8 mouse cellular contexts compared by ENCODE assay signal in genomic region chr4:132079555-132080275, GRCm38 (mm10). TPM values are rescaled to one million over a fixed set of nuclear protein-coding genes. Genes with fewer than 3 reads are reported as not detected.
DNase-seq lines count a peak whose midpoint lies in the region; ATAC-seq lines count a peak whose summit lies in the region.

No protein-coding gene starts in this region.

- no peak overlapping the region for H3K4me2 ChIP-seq in forebrain, embryonic 14.5 days (ENCODE audit: low read length)
- no peak overlapping the region for H3K4me2 ChIP-seq in forebrain, embryonic 16.5 days (ENCODE audit: low read length)
- peak overlapping the region; percentile 34; the same call in 1 of the 2 replicates for H3K4me2 ChIP-seq in hindbrain, embryonic 15.5 days
- H3K4me2 ChIP-seq in limb, embryonic 11.5 days (ENCODE audit: low read depth, severe bottlenecking): no peak overlapping the region
- no peak overlapping the region for H3K4me2 ChIP-seq in stomach, embryonic 16.5 days (ENCODE audit: low read depth, low read length)

- H3K27me3 ChIP-seq in forebrain, embryonic 14.5 days (replicated peaks; ENCODE audit: control insufficient read depth, insufficient read depth, low read length): peaks cover 32% of the 10 kb centered on the region
- peaks cover 25% of the 10 kb centered on the region for H3K27me3 ChIP-seq in forebrain, embryonic 16.5 days (replicated peaks; ENCODE audit: control insufficient read depth, insufficient read depth, low read length)
- H3K27me3 ChIP-seq in embryonic facial prominence, embryonic 10.5 days (replicated peaks; ENCODE audit: low read depth, poor library complexity, severe bottlenecking): peaks cover 38% of the 10 kb centered on the region
- 0 out of 2 replicates have a peak, but pooled peaks cover under 1% of the 10 kb centered on the region for H3K27me3 ChIP-seq in hindbrain, embryonic 15.5 days
- no peaks in the 10 kb centered on the region for H3K27me3 ChIP-seq in limb, embryonic 11.5 days (ENCODE audit: control insufficient read depth, insufficient read depth, low read length)
- no peaks in the 10 kb centered on the region for H3K27me3 ChIP-seq in stomach, embryonic 16.5 days (ENCODE audit: control insufficient read depth, insufficient read depth, low read length)

- H3K4me1 ChIP-seq in forebrain, embryonic 14.5 days (ENCODE audit: control insufficient read depth, insufficient read depth, low read length): no peaks in the 10 kb centered on the region
- H3K4me1 ChIP-seq in forebrain, embryonic 16.5 days (replicated peaks; ENCODE audit: control insufficient read depth, insufficient read depth, low read length): peaks cover 8% of the 10 kb centered on the region
- peaks cover 44% of the 10 kb centered on the region for H3K4me1 ChIP-seq in embryonic facial prominence, embryonic 10.5 days
- peaks cover 4% of the 10 kb centered on the region for H3K4me1 ChIP-seq in hindbrain, embryonic 15.5 days (replicated peaks)
- no peaks in the 10 kb centered on the region for H3K4me1 ChIP-seq in limb, embryonic 11.5 days (ENCODE audit: control insufficient read depth, insufficient read depth, low read length)
- peaks cover 20% of the 10 kb centered on the region; the same call in 1 of the 2 replicates for H3K4me1 ChIP-seq in stomach, embryonic 16.5 days (ENCODE audit: control insufficient read depth, insufficient read depth, low read length)

- no peaks in the 10 kb centered on the region for H3K36me3 ChIP-seq in forebrain, embryonic 14.5 days (ENCODE audit: control insufficient read depth, insufficient read depth, low read length)
- H3K36me3 ChIP-seq in forebrain, embryonic 16.5 days (ENCODE audit: control insufficient read depth, insufficient read depth): no peaks in the 10 kb centered on the region
- H3K36me3 ChIP-seq in embryonic facial prominence, embryonic 10.5 days (replicated peaks): no peaks in the 10 kb centered on the region
- no peaks in the 10 kb centered on the region for H3K36me3 ChIP-seq in hindbrain, embryonic 15.5 days
- 0 out of 2 replicates have a peak, but pooled peaks cover 2% of the 10 kb centered on the region for H3K36me3 ChIP-seq in limb, embryonic 11.5 days (ENCODE audit: control insufficient read depth, insufficient read depth, low read length)
- no peaks in the 10 kb centered on the region for H3K36me3 ChIP-seq in stomach, embryonic 16.5 days (ENCODE audit: control insufficient read depth, insufficient read depth, low read length)

- peak; percentile 77 for DNase-seq in forebrain, embryonic 14.5 days (ENCODE audit: low spot score)
- DNase-seq in adrenal gland, adult 18-20 months (ENCODE audit: low spot score in 2 of 2): peak; percentile 70 to 71
- DNase-seq in embryonic facial prominence, embryonic 10.5 days (ENCODE audit: low spot score): peak; percentile 75
- DNase-seq in limb, embryonic 11.5 days (ENCODE audit: low spot score): peak; percentile 87
- peak; percentile 79 for DNase-seq in neural tube, embryonic 10.5 days (ENCODE audit: extremely low spot score, low spot score)

- H3K9me3 ChIP-seq in forebrain, embryonic 14.5 days (replicated peaks; ENCODE audit: control insufficient read depth, low read length): no peaks in the 10 kb centered on the region
- no peaks in the 10 kb centered on the region for H3K9me3 ChIP-seq in forebrain, embryonic 16.5 days (ENCODE audit: control insufficient read depth, low read length)
- no peaks in the 10 kb centered on the region for H3K9me3 ChIP-seq in embryonic facial prominence, embryonic 10.5 days
- no peaks in the 10 kb centered on the region for H3K9me3 ChIP-seq in hindbrain, embryonic 15.5 days
- H3K9me3 ChIP-seq in limb, embryonic 11.5 days (ENCODE audit: control insufficient read depth, low read length): no peaks in the 10 kb centered on the region
- H3K9me3 ChIP-seq in stomach, embryonic 16.5 days (replicated peaks; ENCODE audit: control insufficient read depth, low read length): no peaks in the 10 kb centered on the region

- H3K4me3 ChIP-seq in forebrain, embryonic 14.5 days (ENCODE audit: low read depth, low read length): no peak overlapping the region
- H3K4me3 ChIP-seq in forebrain, embryonic 16.5 days (replicated peaks; ENCODE audit: low read length): no peak overlapping the region
- H3K4me3 ChIP-seq in embryonic facial prominence, embryonic 10.5 days: no peak overlapping the region; the same call in 1 of the 2 replicates
- H3K4me3 ChIP-seq in hindbrain, embryonic 15.5 days: no peak overlapping the region
- H3K4me3 ChIP-seq in limb, embryonic 11.5 days (ENCODE audit: low read depth, low read length): no peak overlapping the region
- H3K4me3 ChIP-seq in stomach, embryonic 16.5 days (replicated peaks; ENCODE audit: low read length): no peak overlapping the region

- H3K9ac ChIP-seq in forebrain, embryonic 14.5 days (ENCODE audit: low read length): no peak overlapping the region
- H3K9ac ChIP-seq in forebrain, embryonic 16.5 days (replicated peaks; ENCODE audit: low read depth, low read length): no peak overlapping the region
- no peak overlapping the region for H3K9ac ChIP-seq in hindbrain, embryonic 15.5 days
- no peak overlapping the region for H3K9ac ChIP-seq in limb, embryonic 11.5 days (ENCODE audit: low read length)
- H3K9ac ChIP-seq in stomach, embryonic 16.5 days (ENCODE audit: low read length): peak overlapping the region; percentile 38; the same call in 1 of the 2 replicates

- H3K27ac ChIP-seq in forebrain, embryonic 14.5 days (ENCODE audit: low read depth, low read length): no peak overlapping the region
- no peak overlapping the region for H3K27ac ChIP-seq in forebrain, embryonic 16.5 days (ENCODE audit: low read length)
- no peak overlapping the region for H3K27ac ChIP-seq in embryonic facial prominence, embryonic 10.5 days (replicated peaks)
- no peak overlapping the region for H3K27ac ChIP-seq in hindbrain, embryonic 15.5 days (replicated peaks)
- no peak overlapping the region for H3K27ac ChIP-seq in limb, embryonic 11.5 days (replicated peaks; ENCODE audit: low read depth, low read length)
- H3K27ac ChIP-seq in stomach, embryonic 16.5 days (ENCODE audit: low read length): no peak overlapping the region

- no peak for ATAC-seq in forebrain, embryonic 14.5 days
- no peak for ATAC-seq in forebrain, embryonic 16.5 days
- ATAC-seq in hindbrain, embryonic 15.5 days (ENCODE audit: low FRiP score, low read depth): no peak
- no peak for ATAC-seq in limb, embryonic 11.5 days (ENCODE audit: insufficient number of reproducible peaks, low FRiP score, low TSS enrichment, low read depth)
- no peak for ATAC-seq in stomach, embryonic 16.5 days (ENCODE audit: insufficient read depth, low FRiP score)

- 13% methylated on average over 19 of the region's 19 CpGs for WGBS in forebrain, embryonic 14.5 days
- WGBS in forebrain, embryonic 16.5 days: 12% methylated on average over 19 of the region's 19 CpGs
- 17% methylated on average over 19 of the region's 19 CpGs for WGBS in embryonic facial prominence, embryonic 10.5 days
- WGBS in hindbrain, embryonic 15.5 days: 16% methylated on average over 19 of the region's 19 CpGs
- WGBS in limb, embryonic 11.5 days: 17% methylated on average over 19 of the region's 19 CpGs
- 11% methylated on average over 19 of the region's 19 CpGs for WGBS in stomach, embryonic 16.5 days

RNA-seq across cellular contexts. Expression of gene Epb41, which starts 4.6 kb away (rescaled TPM):
- 69.9 and 74.6 TPM in 2 replicates for polyA plus RNA-seq in forebrain, embryonic 14.5 days (2014; fragmentation: Nextera tagmentation; extraction: Ambion mirVana)
- 74.1 and 91.8 TPM in 2 replicates for polyA plus RNA-seq in forebrain, embryonic 16.5 days (2015; fragmentation: Nextera tagmentation; extraction: Ambion mirVana)
- total RNA-seq in adrenal gland, adult 18-20 months (2021): 10 to 100 TPM; 50.9 to 58.5 TPM
- 133 and 136 TPM in 2 replicates for polyA plus RNA-seq in embryonic facial prominence, embryonic 10.5 days (2016; fragmentation: Nextera tagmentation; extraction: Ambion mirVana)
- 59.8 and 68.4 TPM in 2 replicates for polyA plus RNA-seq in hindbrain, embryonic 15.5 days (2015; fragmentation: Nextera tagmentation; extraction: Ambion mirVana)
- 107 and 120 TPM in 2 replicates for polyA plus RNA-seq in limb, embryonic 11.5 days (2014; fragmentation: Nextera tagmentation; extraction: Ambion mirVana)
- polyA plus RNA-seq in stomach, embryonic 16.5 days (2015; fragmentation: Nextera tagmentation; extraction: Ambion mirVana): 55.7 and 60.0 TPM in 2 replicates

RNA-seq across cellular contexts. Expression of gene Gm10300, which starts 5.2 kb away (rescaled TPM):
- polyA plus RNA-seq in forebrain, embryonic 14.5 days (2014; fragmentation: Nextera tagmentation; extraction: Ambion mirVana): not detected in 2 replicates
- not detected in 2 replicates for polyA plus RNA-seq in forebrain, embryonic 16.5 days (2015; fragmentation: Nextera tagmentation; extraction: Ambion mirVana)
- total RNA-seq in adrenal gland, adult 18-20 months (2021): under 1 TPM; 0.38 to 0.46 TPM
- polyA plus RNA-seq in embryonic facial prominence, embryonic 10.5 days (2016; fragmentation: Nextera tagmentation; extraction: Ambion mirVana): not detected in 2 replicates
- not detected in 2 replicates for polyA plus RNA-seq in hindbrain, embryonic 15.5 days (2015; fragmentation: Nextera tagmentation; extraction: Ambion mirVana)
- polyA plus RNA-seq in limb, embryonic 11.5 days (2014; fragmentation: Nextera tagmentation; extraction: Ambion mirVana): not detected in 2 replicates
- polyA plus RNA-seq in stomach, embryonic 16.5 days (2015; fragmentation: Nextera tagmentation; extraction: Ambion mirVana): 0.05 TPM in 1 of 2 replicates, not detected in the other
